Mouse (Mus musculus): ENCODE data around the gene Coro2a. TPM values are rescaled to one million over a fixed set of nuclear protein-coding genes. Genes with fewer than 3 reads are reported as not detected.
A peak's percentile ranks its signal among the peaks of the same experiment; 100 is the strongest.

The Coro2a gene
- total and polyA plus RNA-seq, 2 experiments from 2014 or later, result 6.2 to 26.7 TPM

GRCm38 (mm10) chr4:46628873-46629272, 26.9 kb upstream of the Coro2a start:
- Histone ChIP-seq H3K9ac (replicated peaks; ENCODE audit: low read length) (no peak overlapping the region), H3K27me3 (ENCODE audit: insufficient read depth, low read length) (no peaks in the 10 kb centered on the region), H3K27ac (no peak overlapping the region), H3K36me3 (ENCODE audit: insufficient read depth, low read length) (no peaks in the 10 kb centered on the region), H3K9me3 (ENCODE audit: low read length) (no peaks in the 10 kb centered on the region), H3K4me3 (ENCODE audit: low read length) (no peak overlapping the region), H3K4me1 (ENCODE audit: insufficient read depth, low read length) (no peaks in the 10 kb centered on the region), H3K4me2 (ENCODE audit: low read depth, low read length) (no peak overlapping the region)
- no peak for ATAC-seq
- no peak for TF ChIP-seq CTCF (IDR thresholded peaks at IDR 0.05; ENCODE audit: low read depth)
- no peak for DNase-seq (ENCODE audit: low spot score)
- WGBS, result 51% methylated on average over 9 of the region's 9 CpGs

GRCm38 (mm10) chr4:46628081-46628480, 26.1 kb upstream of the Coro2a start:
- Histone ChIP-seq H3K4me2 (ENCODE audit: low read depth, low read length) (no peak overlapping the region), H3K4me3 (ENCODE audit: low read length) (no peak overlapping the region), H3K27me3 (ENCODE audit: insufficient read depth, low read length) (no peaks in the 10 kb centered on the region), H3K9me3 (ENCODE audit: low read length) (no peaks in the 10 kb centered on the region), H3K36me3 (ENCODE audit: insufficient read depth, low read length) (no peaks in the 10 kb centered on the region), H3K27ac (no peak overlapping the region), H3K4me1 (ENCODE audit: insufficient read depth, low read length) (no peaks in the 10 kb centered on the region), H3K9ac (replicated peaks; ENCODE audit: low read length) (no peak overlapping the region)
- DNase-seq (ENCODE audit: low spot score) (no peak), ATAC-seq (no peak)
- WGBS, result 79% methylated on average over 11 of the region's 11 CpGs
- TF ChIP-seq CTCF (IDR thresholded peaks at IDR 0.05; ENCODE audit: low read depth), result no peak

GRCm38 (mm10) chr4:46625101-46625500, 23.1 kb upstream of the Coro2a start:
- Histone ChIP-seq H3K9me3 (ENCODE audit: low read length) (no peaks in the 10 kb centered on the region), H3K36me3 (ENCODE audit: insufficient read depth, low read length) (no peaks in the 10 kb centered on the region), H3K4me3 (ENCODE audit: low read length) (no peak overlapping the region), H3K9ac (replicated peaks; ENCODE audit: low read length) (no peak overlapping the region), H3K27me3 (ENCODE audit: insufficient read depth, low read length) (no peaks in the 10 kb centered on the region), H3K27ac (no peak overlapping the region), H3K4me2 (ENCODE audit: low read depth, low read length) (no peak overlapping the region), H3K4me1 (ENCODE audit: insufficient read depth, low read length) (peaks cover 7% of the 10 kb centered on the region; the same call in 1 of the 2 replicates)
- ATAC-seq (peak; percentile 13; the same call in 1 of the 2 replicates), DNase-seq (ENCODE audit: low spot score) (peak; percentile 59)
- no peak for TF ChIP-seq CTCF (IDR thresholded peaks at IDR 0.05; ENCODE audit: low read depth)
- 68% methylated on average over 10 of the region's 10 CpGs for WGBS

GRCm38 (mm10) chr4:46623007-46623406, 21.0 kb upstream of the Coro2a start:
- H3K4me1 ChIP-seq (ENCODE audit: insufficient read depth, low read length), result peaks cover 8% of the 10 kb centered on the region; the same call in 1 of the 2 replicates
- no peak for TF ChIP-seq CTCF (IDR thresholded peaks at IDR 0.05; ENCODE audit: low read depth)
- H3K27me3 ChIP-seq (ENCODE audit: insufficient read depth, low read length), result no peaks in the 10 kb centered on the region
- no peaks in the 10 kb centered on the region for H3K36me3 ChIP-seq (ENCODE audit: insufficient read depth, low read length)
- no peak for ATAC-seq
- WGBS, result 84% methylated on average over 5 of the region's 5 CpGs
- no peak overlapping the region for H3K27ac ChIP-seq
- H3K4me3 ChIP-seq (ENCODE audit: low read length), result no peak overlapping the region
- no peak overlapping the region for H3K9ac ChIP-seq (replicated peaks; ENCODE audit: low read length)
- no peaks in the 10 kb centered on the region for H3K9me3 ChIP-seq (ENCODE audit: low read length)
- DNase-seq (ENCODE audit: low spot score), result no peak
- no peak overlapping the region for H3K4me2 ChIP-seq (ENCODE audit: low read depth, low read length)

GRCm38 (mm10) chr4:46620946-46621345, 18.9 kb upstream of the Coro2a start:
- DNase-seq (ENCODE audit: low spot score), result no peak
- H3K9ac ChIP-seq (replicated peaks; ENCODE audit: low read length), result no peak overlapping the region
- H3K4me3 ChIP-seq (ENCODE audit: low read length), result no peak overlapping the region
- no peak for ATAC-seq
- H3K4me2 ChIP-seq (ENCODE audit: low read depth, low read length), result no peak overlapping the region
- H3K27me3 ChIP-seq (ENCODE audit: insufficient read depth, low read length), result no peaks in the 10 kb centered on the region
- H3K9me3 ChIP-seq (ENCODE audit: low read length), result no peaks in the 10 kb centered on the region
- H3K36me3 ChIP-seq (ENCODE audit: insufficient read depth, low read length), result no peaks in the 10 kb centered on the region
- H3K27ac ChIP-seq, result no peak overlapping the region
- 80% methylated on average over 8 of the region's 8 CpGs for WGBS
- TF ChIP-seq CTCF (IDR thresholded peaks at IDR 0.05; ENCODE audit: low read depth), result no peak
- peaks cover 8% of the 10 kb centered on the region; the same call in 1 of the 2 replicates for H3K4me1 ChIP-seq (ENCODE audit: insufficient read depth, low read length)

GRCm38 (mm10) chr4:46620330-46620729, 18.3 kb upstream of the Coro2a start:
- H3K27ac ChIP-seq, result no peak overlapping the region
- ATAC-seq (no peak), DNase-seq (ENCODE audit: low spot score) (peak; percentile 33)
- TF ChIP-seq CTCF (IDR thresholded peaks at IDR 0.05; ENCODE audit: low read depth), result peak; percentile 61
- H3K9me3 ChIP-seq (ENCODE audit: low read length), result no peaks in the 10 kb centered on the region
- H3K9ac ChIP-seq (replicated peaks; ENCODE audit: low read length), result no peak overlapping the region
- H3K4me1 ChIP-seq (ENCODE audit: insufficient read depth, low read length), result peaks cover 8% of the 10 kb centered on the region; the same call in 1 of the 2 replicates
- 0 out of 2 replicates have a peak overlapping the region, but pooled peaks have one; percentile 10 for H3K4me2 ChIP-seq (ENCODE audit: low read depth, low read length)
- H3K36me3 ChIP-seq (ENCODE audit: insufficient read depth, low read length), result no peaks in the 10 kb centered on the region
- H3K4me3 ChIP-seq (ENCODE audit: low read length), result no peak overlapping the region
- H3K27me3 ChIP-seq (ENCODE audit: insufficient read depth, low read length), result no peaks in the 10 kb centered on the region
- 16% methylated on average over 23 of the region's 23 CpGs for WGBS

- no peak for ATAC-seq
- WGBS, result 63% methylated on average over 11 of the region's 11 CpGs
- H3K36me3 ChIP-seq (ENCODE audit: insufficient read depth, low read length), result no peaks in the 10 kb centered on the region
- H3K4me3 ChIP-seq (ENCODE audit: low read length), result no peak overlapping the region
- peaks cover 8% of the 10 kb centered on the region; the same call in 1 of the 2 replicates for H3K4me1 ChIP-seq (ENCODE audit: insufficient read depth, low read length)
- H3K9ac ChIP-seq (replicated peaks; ENCODE audit: low read length), result no peak overlapping the region
- DNase-seq (ENCODE audit: low spot score), result no peak
- no peak overlapping the region for H3K27ac ChIP-seq
- no peaks in the 10 kb centered on the region for H3K9me3 ChIP-seq (ENCODE audit: low read length)
- peak; percentile 38; the same call in 1 of the 2 replicates for TF ChIP-seq CTCF (IDR thresholded peaks at IDR 0.05; ENCODE audit: low read depth)
- H3K27me3 ChIP-seq (ENCODE audit: insufficient read depth, low read length), result no peaks in the 10 kb centered on the region
- no peak overlapping the region for H3K4me2 ChIP-seq (ENCODE audit: low read depth, low read length)
These were observed 16.3 kb upstream of the Coro2a start for GRCm38 (mm10) chr4:46618196-46618817.
